Mouse (Mus musculus): ENCODE measurements around the gene Gm45261.

GRCm38 (mm10) chr1:80416329-80416728 is 44.9 kb downstream of the Gm45261 start:
- TF ChIP-seq CTCF (IDR thresholded peaks at IDR 0.05; ENCODE audit: low read depth, low read length), result no peak
- no peak for TF ChIP-seq POLR2A (IDR thresholded peaks at IDR 0.05; ENCODE audit: extremely low read depth, insufficient read depth, low read length)

Data from liver, adult 2 months (tissue).